Mouse (Mus musculus) gastrocnemius, adult 2 months (tissue): ENCODE data around the gene Dynlt1c. TPM values are rescaled to one million over a fixed set of nuclear protein-coding genes. Genes with fewer than 3 reads are reported as not detected.
"Not testable (repeated sequence)": the region's sequence is repeated elsewhere in the genome, so short reads cannot be mapped to it uniquely, and the experiment has no call there.

ENCODE experiments used
- DNase-seq: peaks from one replicate; pipeline ENCODE4 v3.0.0; 2022
- H3K27ac ChIP-seq: fragments of 200-600 bp; 2 replicates; pipeline ENCODE4 v1.8.1; 2022; ENCODE audit warnings: mild to moderate bottlenecking
- H3K4me3 ChIP-seq: fragments of 200-600 bp; 2 replicates; pipeline ENCODE4 v1.8.1; 2022; ENCODE audit warnings: mild to moderate bottlenecking, moderate library complexity
- CTCF ChIP-seq: fragments of 200-600 bp; IDR thresholded peaks from 2 replicates; pipeline ENCODE4 v1.8.1; 2022; ENCODE audit warnings: antibody characterized with exemption, mild to moderate bottlenecking, moderate library complexity
- intact Hi-C: fragments of 180-260 bp; cut with DNase I; formaldehyde crosslinking; loops from one replicate; pipeline ENCODE4 v1.15.1; 2025
- total RNA-seq, 2 experiments: library from RNA; stranded (reverse); gene quantifications; 2 replicates each; pipeline ENCODE4 v1.2.3; 2021

Dynlt1c gene
- total RNA-seq, 2 experiments from 2014 or later: 2.0 to 2.1 TPM

DNA sequence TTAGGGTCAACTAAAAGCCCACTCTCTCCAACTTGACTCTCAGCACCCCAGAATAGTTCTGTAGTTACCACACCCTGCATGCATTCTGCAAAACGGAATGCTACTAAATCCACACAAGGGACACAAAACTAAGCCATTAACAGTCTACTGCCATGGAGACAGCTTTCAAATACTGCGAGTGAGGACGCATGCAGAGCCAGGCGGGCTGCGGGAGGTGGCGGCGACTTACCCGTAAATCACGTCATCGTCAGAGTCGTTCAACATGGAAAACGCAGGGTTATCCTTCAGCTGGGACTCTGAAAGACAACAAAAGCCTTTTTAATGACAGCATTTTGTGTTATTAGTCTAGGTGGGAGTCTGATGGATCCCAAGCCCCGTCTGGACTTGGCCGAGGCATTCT lies 12.1 kb downstream of the Dynlt1c start:
- DNase-seq, H3K27ac ChIP-seq, H3K4me3 ChIP-seq, intact Hi-C loops: not testable (repeated sequence)

DNA sequence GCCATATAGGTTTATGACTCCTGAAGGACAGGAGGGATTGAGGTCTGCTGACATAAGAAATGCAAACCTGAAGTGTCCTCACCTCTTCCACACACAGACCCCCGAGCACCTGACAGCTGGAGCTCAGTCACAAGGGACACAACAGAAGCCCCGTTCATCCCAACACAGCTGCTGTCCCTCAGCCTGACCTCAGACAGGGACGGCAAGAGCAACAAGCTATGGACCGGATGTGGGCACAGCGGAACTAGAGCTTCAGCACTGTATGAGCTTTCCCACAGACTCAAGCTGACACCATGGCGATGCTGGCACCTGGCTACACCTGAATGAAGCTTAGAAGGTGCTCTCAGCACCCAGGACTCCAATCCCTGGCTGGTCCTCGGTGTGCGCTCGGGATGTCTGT lies 12.8 kb downstream of the Dynlt1c start:
- H3K4me3 ChIP-seq, H3K27ac ChIP-seq, DNase-seq, intact Hi-C loops: not testable (repeated sequence)

DNA sequence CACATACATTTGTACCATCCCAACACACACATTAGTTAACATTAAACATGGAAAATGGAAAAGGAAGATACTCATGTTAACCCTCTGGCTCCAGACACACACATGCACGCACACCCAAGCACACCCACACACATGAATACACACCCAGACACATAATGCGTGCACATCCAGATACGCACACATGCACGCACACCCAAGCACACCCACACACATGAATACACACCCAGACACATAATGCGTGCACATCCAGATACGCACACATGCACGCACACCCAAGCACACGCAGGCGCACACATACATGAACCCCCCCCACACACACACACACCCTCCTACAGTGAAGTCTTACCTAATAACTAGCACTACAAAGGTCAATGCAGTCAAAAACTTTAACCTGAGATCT lies 15.3 kb downstream of the Dynlt1c start:
- H3K4me3 ChIP-seq, intact Hi-C loops, H3K27ac ChIP-seq, DNase-seq: not testable (repeated sequence)

DNA sequence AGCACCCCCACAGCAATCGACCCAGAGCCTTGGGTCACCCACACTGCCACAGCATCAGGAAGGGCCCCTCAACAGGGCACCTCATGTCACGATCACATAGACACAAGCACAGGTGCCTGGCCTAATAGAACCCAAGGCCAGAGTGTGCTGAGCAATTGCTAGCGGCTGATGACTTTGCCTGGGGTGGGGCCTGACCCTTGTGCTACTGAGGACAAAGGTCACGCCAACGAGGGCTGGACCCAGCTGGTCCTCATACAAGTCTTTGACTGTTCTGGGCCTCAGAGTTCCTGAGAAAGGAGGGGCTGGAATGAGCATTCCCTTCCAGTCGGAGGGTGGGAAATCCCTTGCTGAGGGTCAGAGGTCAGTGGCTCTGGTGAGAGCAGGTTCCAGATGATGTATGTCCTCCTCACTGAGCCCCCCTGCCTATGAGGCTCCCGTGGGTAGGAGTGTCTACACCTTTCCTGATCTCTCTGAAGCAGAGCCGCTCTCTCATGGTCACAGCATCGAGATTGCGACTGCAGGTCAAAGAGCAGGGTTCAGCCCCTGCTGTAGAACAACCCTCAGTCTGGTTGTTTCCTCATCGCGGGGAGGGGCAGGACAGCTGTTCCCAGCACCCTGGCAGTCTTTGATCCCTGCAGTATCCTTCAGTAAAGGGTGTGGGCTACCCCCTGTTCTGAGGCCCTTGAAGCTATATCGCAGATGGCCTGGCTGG lies 16.4 kb downstream of the Dynlt1c start:
- DNase-seq, H3K4me3 ChIP-seq, intact Hi-C loops, H3K27ac ChIP-seq: not testable (repeated sequence)

DNA sequence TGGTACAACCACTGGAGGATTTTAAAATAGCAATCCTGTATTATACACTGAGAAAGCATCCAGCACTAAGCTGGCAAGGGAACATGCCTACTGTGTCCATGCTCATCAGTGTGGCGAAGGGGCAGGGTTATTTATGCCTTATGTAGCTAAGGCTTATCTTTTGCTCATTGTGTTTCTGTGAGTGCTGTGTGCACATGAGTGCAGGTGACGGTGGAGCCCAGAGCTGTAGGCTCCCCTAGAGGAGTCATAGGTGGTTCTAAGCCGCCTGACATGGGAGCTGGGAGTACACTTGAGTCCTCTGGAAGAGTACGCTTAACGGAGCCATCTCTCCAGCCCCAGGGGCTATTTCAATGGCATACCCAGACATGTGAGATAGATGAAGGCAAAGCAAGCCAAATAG lies 17.8 kb downstream of the Dynlt1c start:
- intact Hi-C loops, H3K27ac ChIP-seq, DNase-seq, H3K4me3 ChIP-seq: not testable (repeated sequence)

DNA sequence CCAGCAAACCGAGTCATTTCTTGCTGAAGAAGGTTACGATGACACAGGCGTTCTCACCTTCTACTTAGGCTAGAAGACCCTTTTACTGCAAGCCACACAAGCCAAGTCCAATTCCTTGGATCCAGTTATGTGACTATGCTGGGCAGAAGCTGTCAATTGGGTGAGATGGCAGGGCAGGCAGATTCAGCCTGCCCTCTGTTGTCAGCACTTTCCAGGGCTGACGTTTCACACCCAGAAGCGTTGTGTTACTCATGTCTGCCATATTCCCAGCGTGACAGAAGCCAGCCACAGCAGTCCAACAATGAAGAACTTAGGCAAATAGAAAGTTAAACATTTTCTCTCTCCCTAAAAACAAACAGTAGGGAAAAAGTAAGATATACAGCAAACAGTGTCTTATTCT lies 18.6 kb downstream of the Dynlt1c start:
- intact Hi-C loops, H3K4me3 ChIP-seq, H3K27ac ChIP-seq, DNase-seq: not testable (repeated sequence)

DNA sequence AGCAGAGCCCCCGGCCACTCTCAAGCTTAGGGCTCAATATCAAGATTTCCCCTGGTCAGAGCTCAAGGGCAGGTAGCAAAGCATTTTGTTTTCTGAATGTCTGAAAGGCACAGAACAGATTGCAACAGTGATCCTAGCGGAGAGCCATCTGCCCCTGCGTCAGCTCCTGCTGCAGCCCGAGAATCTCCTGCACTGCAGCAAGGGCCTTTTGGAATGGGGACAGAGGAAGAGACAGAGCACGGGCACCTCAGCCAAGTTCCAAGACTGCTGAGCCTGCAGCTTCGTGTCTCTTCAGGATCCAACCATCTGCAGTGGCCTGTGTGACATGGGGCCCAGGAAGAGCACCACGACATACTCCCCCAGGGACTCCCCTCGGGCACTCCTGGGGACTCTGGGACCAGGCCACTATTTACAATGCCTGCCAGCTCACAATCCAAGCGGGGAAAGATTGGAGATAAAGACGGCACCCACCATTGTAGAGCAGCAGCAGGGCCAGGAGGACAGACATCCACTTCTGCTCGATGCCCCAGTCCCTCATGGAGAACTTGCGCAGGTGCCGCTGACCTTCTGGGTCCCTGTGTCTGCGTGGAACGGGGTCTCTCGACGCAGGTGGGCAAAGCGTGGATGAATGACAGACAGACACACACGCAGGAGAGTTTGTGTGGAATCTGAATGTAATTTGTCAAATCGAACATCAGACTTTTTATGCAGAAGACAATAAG lies 19.4 kb downstream of the Dynlt1c start:
- H3K27ac ChIP-seq, DNase-seq, H3K4me3 ChIP-seq, intact Hi-C loops: not testable (repeated sequence)

DNA sequence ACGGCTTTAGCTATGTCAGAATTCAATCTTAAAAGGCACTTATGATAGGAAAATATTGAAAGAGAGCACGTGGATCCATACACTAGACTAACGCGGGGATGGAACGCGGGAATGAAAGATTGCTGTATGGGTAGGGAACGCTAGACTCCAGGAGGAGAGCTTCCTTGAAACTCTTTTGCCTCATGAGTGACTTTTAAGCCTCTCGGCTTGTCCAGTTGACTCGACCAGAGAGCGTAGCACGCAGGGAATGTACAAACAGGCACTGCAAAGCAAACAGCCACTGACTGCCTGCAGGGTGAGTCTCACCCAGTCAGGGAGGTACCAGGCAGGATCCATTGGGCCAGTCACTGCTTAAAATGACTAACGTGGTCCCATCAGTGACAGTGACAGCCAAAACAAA lies 20.5 kb downstream of the Dynlt1c start:
- intact Hi-C loops, H3K27ac ChIP-seq, H3K4me3 ChIP-seq, DNase-seq: not testable (repeated sequence)

DNA sequence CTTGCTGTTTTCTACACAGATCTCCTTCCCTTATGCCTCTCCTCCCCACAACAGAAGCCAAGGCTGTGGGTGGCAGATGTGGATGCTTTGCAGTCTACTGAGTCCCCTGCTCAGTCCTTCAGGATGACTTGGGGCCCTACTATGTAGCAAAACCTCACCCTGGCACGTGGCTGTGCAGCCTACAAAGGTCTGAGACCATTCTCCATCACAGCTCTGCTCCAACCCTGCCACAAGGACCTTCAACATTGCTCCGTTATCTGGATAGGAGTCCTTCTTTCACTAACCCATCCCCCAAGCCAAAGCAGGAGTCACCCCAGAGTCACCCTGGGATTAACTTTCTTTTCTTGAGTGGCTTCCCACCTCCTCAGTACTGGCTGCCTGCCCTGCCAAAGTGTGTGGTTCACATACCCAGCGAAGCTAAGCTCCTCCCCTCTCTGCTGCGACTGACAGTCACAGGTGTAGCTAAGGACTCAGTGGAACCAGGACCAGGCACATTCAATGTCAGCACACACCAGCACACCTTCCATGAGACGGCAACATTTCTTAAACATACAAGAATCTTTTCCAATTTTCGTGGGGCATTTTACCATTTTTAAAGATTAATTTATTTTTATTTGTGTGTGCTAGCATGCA lies 23.6 kb downstream of the Dynlt1c start:
- H3K27ac ChIP-seq, H3K4me3 ChIP-seq, DNase-seq, intact Hi-C loops: not testable (repeated sequence)

DNA sequence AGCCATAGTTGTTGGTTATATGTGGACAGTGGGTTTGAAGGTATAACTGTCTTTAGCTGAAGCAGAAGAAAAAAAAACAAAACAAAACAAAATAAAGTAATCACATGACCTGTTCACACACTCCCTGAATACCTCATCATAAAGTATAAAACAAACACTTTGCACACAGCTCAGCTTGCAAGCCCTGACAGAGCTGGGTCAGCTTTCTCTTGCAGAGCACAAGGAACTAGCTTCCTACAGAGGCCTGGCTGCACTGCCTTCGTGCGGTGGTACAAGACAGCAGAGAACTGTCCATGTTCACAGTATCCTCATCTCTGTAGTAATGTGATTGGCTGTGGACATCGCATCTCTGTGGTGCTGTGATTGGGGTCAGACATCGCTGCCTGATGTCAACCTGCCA lies 28.9 kb downstream of the Dynlt1c start:
- H3K4me3 ChIP-seq, H3K27ac ChIP-seq, DNase-seq, intact Hi-C loops: not testable (repeated sequence)

DNA sequence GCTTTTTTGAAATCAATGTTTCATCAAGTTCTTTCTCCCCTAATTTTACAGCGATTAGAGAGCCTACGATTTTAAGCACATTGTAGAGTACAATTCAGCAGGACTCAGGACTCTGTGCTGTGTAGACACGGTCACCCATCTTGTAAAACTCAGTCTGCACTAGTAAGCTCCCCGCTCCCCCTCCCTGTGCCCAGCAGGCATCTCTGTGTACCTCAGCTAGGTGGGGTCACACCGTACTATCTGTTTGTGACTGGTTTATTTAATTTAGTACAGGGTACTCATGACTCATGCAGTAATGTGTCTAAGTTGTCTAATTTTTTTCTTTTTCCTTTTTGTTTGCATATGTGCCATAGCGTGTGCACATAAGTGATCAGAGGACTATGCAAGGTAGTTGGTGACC lies 31.4 kb downstream of the Dynlt1c start:
- H3K4me3 ChIP-seq, H3K27ac ChIP-seq, DNase-seq, intact Hi-C loops: not testable (repeated sequence)

DNA sequence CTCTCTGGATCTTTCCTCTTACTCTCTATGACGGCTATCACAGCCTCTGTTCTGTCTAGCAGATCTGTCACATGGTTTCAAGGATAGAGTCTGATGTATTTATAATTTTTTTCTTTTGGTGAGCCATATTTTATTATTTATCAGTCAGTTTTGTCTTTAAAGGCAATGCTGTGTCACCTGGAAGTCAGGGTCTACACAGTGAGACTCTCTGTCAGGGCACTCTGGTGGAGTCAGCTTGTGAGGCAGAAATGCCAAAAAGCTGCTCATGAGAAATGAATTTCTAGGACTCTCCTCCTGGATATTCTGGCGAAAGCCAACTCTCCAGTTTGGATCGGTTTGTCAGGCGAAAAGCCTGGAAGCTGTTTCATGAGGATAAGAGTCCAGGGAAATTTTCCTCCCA lies 34.3 kb downstream of the Dynlt1c start:
- H3K4me3 ChIP-seq, intact Hi-C loops, H3K27ac ChIP-seq, DNase-seq: not testable (repeated sequence)

DNA sequence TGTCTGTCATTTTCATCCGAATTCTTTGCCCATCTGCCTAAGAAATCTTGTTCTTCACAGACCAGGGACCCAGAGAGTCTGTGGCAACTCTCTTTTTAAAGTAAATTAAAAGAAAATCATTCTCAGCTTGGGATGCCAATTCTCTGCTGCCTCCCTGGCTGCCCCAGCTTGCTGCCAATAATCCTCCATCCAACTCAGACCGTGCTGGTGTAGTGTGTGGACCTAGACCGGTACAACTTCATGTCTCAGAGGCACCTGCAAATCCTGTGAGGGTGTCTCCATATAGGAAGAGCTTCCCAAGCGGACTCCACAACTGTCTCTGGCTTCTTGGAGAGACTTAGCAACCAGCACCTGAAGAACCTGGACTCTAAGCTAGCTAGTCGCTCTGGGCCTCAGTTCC lies 35.4 kb downstream of the Dynlt1c start:
- DNase-seq: no peak

DNA sequence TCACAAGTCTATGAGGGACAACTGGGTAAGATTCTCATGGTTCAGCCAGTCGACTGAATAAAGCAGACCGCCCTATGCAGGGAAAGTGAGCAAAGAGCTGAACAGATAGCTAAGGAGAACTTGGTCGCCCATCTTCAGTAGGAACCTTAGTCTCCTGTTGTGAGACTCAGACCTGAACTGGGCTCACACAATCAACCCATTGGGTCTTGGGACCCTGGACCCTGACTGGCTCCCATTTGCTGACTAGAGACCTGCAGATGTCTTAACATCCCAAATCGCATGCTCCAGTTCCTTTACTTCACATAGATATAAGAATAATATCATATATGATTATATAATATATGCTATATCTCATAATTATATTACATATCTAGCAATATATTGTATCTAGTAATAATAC lies 36.0 kb downstream of the Dynlt1c start:
- DNase-seq, intact Hi-C loops, H3K27ac ChIP-seq, H3K4me3 ChIP-seq: not testable (repeated sequence)

More for the DNA sequence above, 35.4 kb downstream of the Dynlt1c start:
- intact Hi-C loops: no loop called here
- TF ChIP-seq CTCF: no peak
- no peak overlapping the region for H3K27ac ChIP-seq
- H3K4me3 ChIP-seq: no peak overlapping the region

DNA sequence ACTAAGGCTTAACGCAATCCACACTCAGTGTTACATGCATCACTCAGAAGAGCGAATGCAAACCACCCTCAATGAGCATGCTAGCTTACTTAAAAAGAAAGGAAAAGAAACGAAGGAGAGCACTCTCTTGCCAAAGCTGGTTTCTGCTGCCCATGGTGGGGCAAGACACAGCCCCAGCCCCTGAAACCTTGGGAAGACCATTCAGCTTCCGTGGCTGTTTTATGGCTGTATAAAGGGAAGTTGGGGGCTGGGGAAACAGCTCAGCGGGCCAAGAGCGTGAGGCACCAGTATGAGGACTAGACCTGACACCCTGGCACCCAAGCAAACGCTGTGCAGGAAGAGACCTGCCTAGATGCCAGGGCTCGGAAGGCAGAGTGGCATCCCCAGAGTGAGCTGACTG lies 37.0 kb downstream of the Dynlt1c start:
- H3K4me3 ChIP-seq, intact Hi-C loops, H3K27ac ChIP-seq: not testable (repeated sequence)
- DNase-seq: peak; percentile 23

DNA sequence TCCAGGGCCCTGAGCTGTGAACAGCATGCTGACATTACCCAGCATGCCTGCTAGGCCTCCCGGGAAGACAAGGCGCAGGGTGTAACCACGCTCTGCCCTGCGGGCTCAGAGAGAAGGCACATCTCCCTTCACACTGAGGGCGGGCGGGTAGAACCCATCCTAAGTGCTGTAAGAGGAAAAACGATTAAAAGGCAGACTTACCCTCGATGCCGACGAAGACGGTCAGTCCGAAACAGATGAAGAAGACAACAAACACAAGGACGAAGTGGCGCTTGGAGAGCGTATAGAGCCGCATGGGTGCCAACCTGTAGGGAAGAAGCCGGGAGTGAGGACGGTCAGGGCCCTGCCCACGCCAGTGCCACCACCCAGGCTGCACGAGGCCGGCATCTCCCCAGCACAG lies 38.0 kb downstream of the Dynlt1c start:
- DNase-seq, H3K27ac ChIP-seq, intact Hi-C loops, H3K4me3 ChIP-seq: not testable (repeated sequence)

DNA sequence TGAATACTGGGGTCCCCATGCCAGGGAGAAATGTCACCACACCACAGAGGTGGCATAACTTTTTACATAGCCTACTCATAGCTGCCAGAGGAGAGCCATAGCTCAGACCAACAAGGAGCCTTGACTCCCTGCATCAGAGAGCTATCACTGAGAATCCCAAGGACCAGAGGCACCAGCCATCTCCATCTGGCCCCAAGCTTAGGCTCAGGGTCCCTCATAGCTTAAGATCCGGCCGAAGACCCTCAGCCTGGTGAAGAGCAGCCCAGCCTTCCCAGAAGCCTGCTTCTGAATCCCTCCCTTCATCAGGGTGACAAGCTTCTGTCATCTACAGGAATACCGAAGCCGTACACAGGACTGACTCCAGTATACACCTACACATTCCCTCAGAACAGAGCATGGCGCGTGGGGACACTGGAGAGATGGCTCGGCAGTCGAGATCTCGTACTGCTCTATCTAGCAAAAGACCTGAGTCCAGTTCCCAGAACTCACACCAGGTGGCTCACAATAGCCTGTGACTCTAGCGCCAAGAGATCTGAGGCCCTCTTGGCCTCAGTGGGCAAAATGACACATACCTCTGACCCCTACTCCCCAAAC lies 38.7 kb downstream of the Dynlt1c start:
- DNase-seq, H3K27ac ChIP-seq, intact Hi-C loops, H3K4me3 ChIP-seq: not testable (repeated sequence)

DNA sequence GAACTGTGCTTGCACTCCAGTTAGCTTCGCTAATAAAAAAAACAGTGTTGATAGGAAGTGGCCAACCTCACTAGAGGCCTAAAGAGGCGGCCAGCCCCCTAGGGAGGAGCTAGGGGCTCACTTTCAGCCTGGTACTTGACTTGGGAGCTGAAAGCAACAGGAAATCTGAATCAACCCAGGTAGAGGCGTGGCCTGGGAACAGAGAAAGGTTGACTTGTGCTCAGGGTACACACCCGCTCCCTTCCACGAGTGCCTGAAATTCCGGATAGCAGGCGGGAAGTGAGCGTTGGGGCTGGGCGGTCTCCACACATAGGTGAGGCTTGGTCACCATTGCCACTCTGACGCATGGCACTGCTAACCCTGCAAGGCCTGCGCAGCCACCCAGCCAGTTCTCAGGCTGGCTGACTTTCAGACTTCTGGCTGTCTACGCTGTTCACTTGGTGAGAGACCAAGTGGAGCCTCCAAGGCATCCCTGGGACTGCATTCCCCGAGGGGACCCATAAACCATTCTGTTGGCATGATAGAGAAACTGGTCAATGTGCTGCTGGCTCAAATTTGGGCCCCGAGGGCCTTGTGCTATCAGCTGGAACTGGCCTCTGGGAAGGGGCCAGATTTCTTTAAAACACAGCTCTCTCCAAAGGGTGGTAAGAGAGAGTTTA lies 39.4 kb downstream of the Dynlt1c start:
- H3K4me3 ChIP-seq, H3K27ac ChIP-seq, intact Hi-C loops: not testable (repeated sequence)
- peak; percentile 25 for DNase-seq
